Mouse (Mus musculus) T-helper 17 cell (primary cell): ENCODE data around the gene Actl6b.

ENCODE experiments used
- in situ Hi-C, 2 experiments: fragments of 300-600 bp; cut with MboI, MseI; formaldehyde crosslinking; loops; 1 replicate in 1 of 2; 2 replicates in 1 of 2; pipeline ENCODE4 v1.15.1; 2025; ENCODE audit warnings: high pct_unique_total_duplicates in 2 of 2

Gene Actl6b

GRCm38 (mm10) chr5:137553898-137554297 lies 581 bp downstream of the Actl6b start:
- in situ Hi-C loops: no loop called here

- in situ Hi-C loops: no loop called here
Measured at GRCm38 (mm10) chr5:137561556-137561955, 8.2 kb downstream of the Actl6b start.

GRCm38 (mm10) chr5:137562965-137563364 lies 9.6 kb downstream of the Actl6b start:
- in situ Hi-C loops: no loop called here

- in situ Hi-C loops: no loop called here
Measured at GRCm38 (mm10) chr5:137565744-137566143, 12.4 kb downstream of the Actl6b start.

GRCm38 (mm10) chr5:137566416-137566815 lies 13.1 kb downstream of the Actl6b start:
- in situ Hi-C loops: no loop called here

GRCm38 (mm10) chr5:137568223-137568798 lies 15.0 kb downstream of the Actl6b start:
- in situ Hi-C loops: no loop called here

GRCm38 (mm10) chr5:137569031-137569430 lies 15.7 kb downstream of the Actl6b start:
- in situ Hi-C loops: no loop called here

GRCm38 (mm10) chr5:137569665-137570064 lies 16.3 kb downstream of the Actl6b start, which contains the start of gene Tfr2:
Tfr2 (plus strand) TSS chr5:137569840.
- in situ Hi-C loops: no loop called here

GRCm38 (mm10) chr5:137570181-137570580 lies 16.9 kb downstream of the Actl6b start:
- in situ Hi-C loops: no loop called here

GRCm38 (mm10) chr5:137570691-137571586 lies 17.6 kb downstream of the Actl6b start:
- in situ Hi-C loops: no loop called here

GRCm38 (mm10) chr5:137574470-137574901 lies 21.2 kb downstream of the Actl6b start:
- in situ Hi-C loops: no loop called here

- in situ Hi-C loops: no loop called here
Measured at GRCm38 (mm10) chr5:137580246-137580645, 26.9 kb downstream of the Actl6b start.

- in situ Hi-C loops: no loop called here
Measured at GRCm38 (mm10) chr5:137582702-137583101, 29.4 kb downstream of the Actl6b start.

GRCm38 (mm10) chr5:137583670-137584169 lies 30.4 kb downstream of the Actl6b start:
- in situ Hi-C loops: no loop called here

GRCm38 (mm10) chr5:137584976-137585375 lies 31.7 kb downstream of the Actl6b start:
- in situ Hi-C loops: no loop called here

GRCm38 (mm10) chr5:137590507-137590906 lies 37.2 kb downstream of the Actl6b start:
- in situ Hi-C loops: no loop called here

GRCm38 (mm10) chr5:137595921-137596320 lies 42.6 kb downstream of the Actl6b start:
- in situ Hi-C loops: no loop called here

- in situ Hi-C loops: no loop called here
Measured at GRCm38 (mm10) chr5:137596601-137597261, 43.4 kb downstream of the Actl6b start.

GRCm38 (mm10) chr5:137597625-137598024 lies 44.3 kb downstream of the Actl6b start:
- in situ Hi-C loops: no loop called here

- in situ Hi-C loops: no loop called here
Measured at GRCm38 (mm10) chr5:137598100-137598826, 44.9 kb downstream of the Actl6b start.

- in situ Hi-C loops: no loop called here
Measured at GRCm38 (mm10) chr5:137599600-137599999, 46.3 kb downstream of the Actl6b start.
